Mouse (Mus musculus) heart, embryonic 15.5 days (tissue): ENCODE results near the gene Dmgdh. TPM values are rescaled to one million over a fixed set of nuclear protein-coding genes. Genes with fewer than 3 reads are reported as not detected.

Experiments used
- ATAC-seq: fragments of 200-750 bp; cut with Nextera tagmentation; replicated peaks from 2 replicates; pipeline ENCODE4 v1.8.0; 2017; ENCODE audit warnings: low read depth, moderate TSS enrichment; ENCODE audit not compliant: insufficient number of reproducible peaks, insufficient read depth, low FRiP score
- H3K27ac ChIP-seq: fragments of 300-500 bp; sonication (generic); 2 replicates; pipeline ENCODE4 v1.5.1; 2015; ENCODE audit warnings: mild to moderate bottlenecking, inconsistent platforms
- H3K27me3 ChIP-seq: fragments of 300-500 bp; sonication (generic); 2 replicates; pipeline ENCODE4 v1.6.1; 2015; ENCODE audit warnings: inconsistent platforms
- H3K36me3 ChIP-seq: fragments of 300-500 bp; sonication (generic); 2 replicates; pipeline ENCODE4 v1.6.1; 2015; ENCODE audit warnings: mild to moderate bottlenecking, inconsistent platforms
- H3K4me1 ChIP-seq: fragments of 300-500 bp; sonication (generic); replicated peaks from 2 replicates; pipeline ENCODE4 v1.6.1; 2015; ENCODE audit warnings: inconsistent platforms
- H3K4me2 ChIP-seq: fragments of 300-500 bp; sonication (generic); 2 replicates; pipeline ENCODE4 v1.6.1; 2015; ENCODE audit warnings: inconsistent platforms, mild to moderate bottlenecking, moderate library complexity
- H3K4me3 ChIP-seq: fragments of 300-500 bp; sonication (generic); 2 replicates; pipeline ENCODE4 v1.5.1; 2015; ENCODE audit warnings: mild to moderate bottlenecking, inconsistent platforms
- H3K9ac ChIP-seq: fragments of 300-500 bp; sonication (generic); 2 replicates; pipeline ENCODE4 v1.6.1; 2015; ENCODE audit warnings: mild to moderate bottlenecking, inconsistent platforms
- H3K9me3 ChIP-seq: fragments of 300-500 bp; sonication (generic); replicated peaks from 2 replicates; pipeline ENCODE4 v1.6.1; 2016; ENCODE audit warnings: inconsistent platforms
- WGBS: fragments of 180-500 bp; shearing (Covaris S2); methylation state at CpG from one replicate; pipeline ENCODE4 v1.1.7; 2015; ENCODE audit warnings: mixed read lengths; 5-methylcytosine and 5-hydroxymethylcytosine counted together
- microRNA-seq: library from miRNA; unstranded; fragments of <30 nt; microRNA quantifications from one replicate; pipeline ENCODE4, GENCODE M21; 2016
- polyA plus RNA-seq: library from polyadenylated mRNA; unstranded; fragments of >200 nt; fragmentation: Nextera tagmentation; extraction: Ambion mirVana; gene quantifications from 2 replicates; pipeline ENCODE4 v1.2.1, GENCODE M21; 2015

Dmgdh gene
- polyA plus RNA-seq, 1 experiment from 2014 or later, result 0.06 TPM

GRCm38 (mm10) chr13:93782823-93783222 lies 108.6 kb downstream of the Dmgdh start:
- Histone ChIP-seq H3K4me2 (no peak overlapping the region), H3K9ac (no peak overlapping the region), H3K4me3 (no peak overlapping the region), H3K27ac (no peak overlapping the region), H3K9me3 (0 out of 2 replicates have a peak, but pooled peaks cover 3% of the 10 kb centered on the region), H3K36me3 (no peaks in the 10 kb centered on the region), H3K27me3 (no peaks in the 10 kb centered on the region), H3K4me1 (peaks cover 5% of the 10 kb centered on the region)
- WGBS, result 71% methylated on average over 5 of the region's 5 CpGs
- ATAC-seq, result no peak

GRCm38 (mm10) chr13:93785329-93785728 lies 111.1 kb downstream of the Dmgdh start:
- 67% methylated on average over 3 of the region's 3 CpGs for WGBS
- Histone ChIP-seq H3K36me3 (no peaks in the 10 kb centered on the region), H3K9ac (no peak overlapping the region), H3K27ac (no peak overlapping the region), H3K4me2 (no peak overlapping the region), H3K4me3 (no peak overlapping the region), H3K9me3 (0 out of 2 replicates have a peak, but pooled peaks cover 3% of the 10 kb centered on the region), H3K4me1 (peaks cover 8% of the 10 kb centered on the region), H3K27me3 (no peaks in the 10 kb centered on the region)
- ATAC-seq, result no peak

GRCm38 (mm10) chr13:93786051-93786450 lies 111.8 kb downstream of the Dmgdh start:
- Histone ChIP-seq H3K9me3 (0 out of 2 replicates have a peak, but pooled peaks cover 2% of the 10 kb centered on the region), H3K9ac (no peak overlapping the region), H3K27me3 (no peaks in the 10 kb centered on the region), H3K36me3 (no peaks in the 10 kb centered on the region), H3K4me3 (no peak overlapping the region), H3K4me1 (peaks cover 8% of the 10 kb centered on the region), H3K27ac (no peak overlapping the region), H3K4me2 (no peak overlapping the region)
- ATAC-seq, result no peak
- WGBS, result 69% methylated on average over 2 of the region's 2 CpGs

- Histone ChIP-seq H3K9ac (no peak overlapping the region), H3K4me1 (peaks cover 8% of the 10 kb centered on the region), H3K36me3 (no peaks in the 10 kb centered on the region), H3K4me2 (no peak overlapping the region), H3K27ac (no peak overlapping the region), H3K9me3 (no peaks in the 10 kb centered on the region), H3K27me3 (no peaks in the 10 kb centered on the region), H3K4me3 (no peak overlapping the region)
- no peak for ATAC-seq
- 40% methylated on average over 8 of the region's 8 CpGs for WGBS
These were observed 113.4 kb downstream of the Dmgdh start for GRCm38 (mm10) chr13:93787647-93788046.

GRCm38 (mm10) chr13:93792945-93793642 lies 118.9 kb downstream of the Dmgdh start:
- H3K27me3 ChIP-seq, result no peaks in the 10 kb centered on the region
- no peak overlapping the region for H3K27ac ChIP-seq

GRCm38 (mm10) chr13:93793643-93794182 lies 119.5 kb downstream of the Dmgdh start:
- no peaks in the 10 kb centered on the region for H3K27me3 ChIP-seq
- no peak overlapping the region for H3K27ac ChIP-seq
- H3K9ac ChIP-seq, result no peak overlapping the region
- no peak overlapping the region for H3K4me3 ChIP-seq
- WGBS, result 77% methylated on average over 10 of the region's 10 CpGs
- H3K4me1 ChIP-seq, result no peaks in the 10 kb centered on the region
- H3K4me2 ChIP-seq, result no peak overlapping the region
- H3K36me3 ChIP-seq, result no peaks in the 10 kb centered on the region; the same call in 1 of the 2 replicates
- H3K9me3 ChIP-seq, result no peaks in the 10 kb centered on the region
- no peak for ATAC-seq

More at GRCm38 (mm10) chr13:93792945-93793642, 118.9 kb downstream of the Dmgdh start:
- no peak overlapping the region for H3K4me2 ChIP-seq
- H3K4me3 ChIP-seq, result no peak overlapping the region
- H3K9me3 ChIP-seq, result no peaks in the 10 kb centered on the region
- H3K9ac ChIP-seq, result no peak overlapping the region
- 43% methylated on average over 11 of the region's 11 CpGs for WGBS
- ATAC-seq, result no peak
- H3K4me1 ChIP-seq, result peaks cover under 1% of the 10 kb centered on the region; the same call in 1 of the 2 replicates
- no peaks in the 10 kb centered on the region for H3K36me3 ChIP-seq

- WGBS, result 51% methylated on average over 5 of the region's 5 CpGs
- Histone ChIP-seq H3K4me2 (no peak overlapping the region), H3K36me3 (no peaks in the 10 kb centered on the region; the same call in 1 of the 2 replicates), H3K9me3 (no peaks in the 10 kb centered on the region), H3K4me1 (0 out of 2 replicates have a peak, but pooled peaks cover 4% of the 10 kb centered on the region), H3K4me3 (no peak overlapping the region), H3K27ac (no peak overlapping the region), H3K9ac (no peak overlapping the region), H3K27me3 (no peaks in the 10 kb centered on the region)
- ATAC-seq, result no peak
These were observed 122.9 kb downstream of the Dmgdh start for GRCm38 (mm10) chr13:93797011-93797600.

Small RNAs within 50 kb of the gene (microRNA-seq; reads per million reads assigned to microRNA genes)
- gene Mir5624, result not detected

Other genes starting within 250 kb of the Dmgdh start
- 5.9 and 6.9 TPM in 2 replicates for gene Jmy, start 174.6 kb upstream of the Dmgdh start, polyA plus RNA-seq
- gene Bhmt, start 36.5 kb upstream of the Dmgdh start, polyA plus RNA-seq, result 0.08 and 0.76 TPM in 2 replicates
- gene Bhmt2, start 131 bp upstream of the Dmgdh start, polyA plus RNA-seq, result 0.43 TPM in 1 of 2 replicates, not detected in the other
- gene Arsb, start 97.2 kb downstream of the Dmgdh start, polyA plus RNA-seq, result 7.3 and 11.4 TPM in 2 replicates